Comparison of ENCODE assay signal across 18 mouse cellular contexts in the genomic region with DNA sequence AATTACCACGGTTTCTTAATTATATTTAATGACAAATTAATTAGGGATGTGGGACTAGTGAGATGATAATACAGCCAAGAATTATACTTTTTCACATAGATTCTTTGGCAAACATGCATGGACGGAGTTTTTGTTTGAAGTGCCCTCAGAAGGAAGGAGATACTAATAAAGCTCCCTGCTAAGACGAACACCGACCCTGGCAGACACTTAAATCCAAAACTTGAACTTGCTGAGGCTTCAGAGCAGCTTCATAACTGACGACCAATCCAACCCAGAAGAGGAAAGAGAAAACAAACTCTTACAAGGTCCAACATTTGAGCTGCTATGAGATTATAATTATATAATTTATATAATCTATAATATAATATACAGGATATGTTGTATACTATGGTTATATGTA.
"Had no signal": no experiment of that assay in that cellular context is flagged by ENCODE, and none has a peak within 500 bp of the region (broad histone marks: within the 10 kb centered on the region; RNA-seq: fewer than 3 reads in every experiment).

No protein-coding gene starts in this region.

- H3K9ac ChIP-seq: lung, embryonic 14.5 days; midbrain, embryonic 12.5 days; neural tube, embryonic 12.5 days; stomach, embryonic 15.5 days had no signal

- DNase-seq: lung, adult 18-20 months; lung, embryonic 14.5 days; lung, postnatal 14 days; lung, postnatal 36 days; midbrain, embryonic 14.5 days; right cerebral cortex, postnatal 14 days; thymus, adult 2 months; thymus, postnatal 25 days; thymus, postnatal 4 days had no signal

- H3K27me3 ChIP-seq: megakaryocyte, embryonic 14.5 days; midbrain, embryonic 12.5 days; neural tube, embryonic 12.5 days; stomach, embryonic 15.5 days had no signal

- H3K4me1 ChIP-seq: midbrain, embryonic 10.5 days; midbrain, embryonic 12.5 days; neural tube, embryonic 12.5 days; stomach, embryonic 15.5 days had no signal

- H3K9me3 ChIP-seq: midbrain, embryonic 10.5 days; midbrain, embryonic 12.5 days; neural tube, embryonic 12.5 days; stomach, embryonic 15.5 days had no signal

- H3K4me3 ChIP-seq: megakaryocyte, embryonic 14.5 days; midbrain, embryonic 10.5 days; midbrain, embryonic 12.5 days; myocyte; neural tube, embryonic 12.5 days; stomach, embryonic 15.5 days had no signal

- H3K4me2 ChIP-seq: lung, embryonic 14.5 days; midbrain, embryonic 12.5 days; neural tube, embryonic 12.5 days; stomach, embryonic 15.5 days had no signal

- H3K36me3 ChIP-seq: midbrain, embryonic 10.5 days; midbrain, embryonic 12.5 days; neural tube, embryonic 12.5 days; stomach, embryonic 15.5 days had no signal

- ATAC-seq: midbrain, embryonic 16.5 days had no signal

- H3K27ac ChIP-seq: macrophage; midbrain, embryonic 10.5 days; midbrain, embryonic 12.5 days; neural tube, embryonic 12.5 days; stomach, embryonic 15.5 days; stomach, postnatal 0 days had no signal
